Mouse (Mus musculus) midbrain, embryonic 14.5 days (tissue): Measurements from ENCODE around the gene Mdga1. TPM values are rescaled to one million over a fixed set of nuclear protein-coding genes. Genes with fewer than 3 reads are reported as not detected.

Source experiments
- polyA plus RNA-seq: library from polyadenylated mRNA; unstranded; fragments of >200 nt; fragmentation: Nextera tagmentation; extraction: Ambion mirVana; gene quantifications from 2 replicates; pipeline ENCODE4 v1.2.1, GENCODE M21; 2014

The Mdga1 gene
- polyA plus RNA-seq, 1 experiment from 2014 or later: 20.5 TPM

Other genes with a start within 250 kb of the Mdga1 start
- 49.9 and 66.9 TPM in 2 replicates for gene Zfand3, start 34.6 kb upstream of the Mdga1 start, polyA plus RNA-seq